Mouse (Mus musculus) erythroblast, adult 5-6 weeks (primary cell): ENCODE data around the gene Pitpnc1. TPM values are rescaled to one million over a fixed set of nuclear protein-coding genes. Genes with fewer than 3 reads are reported as not detected.
A peak's percentile ranks its signal among the peaks of the same experiment; 100 is the strongest.

Experiments used
- ATAC-seq: replicated peaks from 2 replicates; pipeline ENCODE4 v1.8.0; 2016; ENCODE audit warnings: moderate number of reproducible peaks, mild to moderate bottlenecking, moderate TSS enrichment, inconsistent platforms; ENCODE audit not compliant: poor library complexity, low FRiP score, severe bottlenecking
- total RNA-seq, 2 experiments: library from RNA; stranded (forward) in 1 of 2; stranded (reverse) in 1 of 2; fragments of 150-400 nt in 1 of 2; fragments of 200-764, 138-1000 nt in 1 of 2; gene quantifications; 2 replicates each; pipeline versions ENCODE4 v1.2.3 to v1.2.4; 2015 to 2017; ENCODE audit warnings: low replicate concordance in 2 of 2

The Pitpnc1 gene
- total RNA-seq, 2 experiments from 2014 or later = 9.8 to 14.4 TPM

- ATAC-seq = no peak
Measured at GRCm38 (mm10) chr11:107379089-107379845, 91.2 kb downstream of the Pitpnc1 start.

GRCm38 (mm10) chr11:107377326-107377725, 93.2 kb downstream of the Pitpnc1 start:
- ATAC-seq = no peak

GRCm38 (mm10) chr11:107376272-107376671, 94.2 kb downstream of the Pitpnc1 start:
- no peak for ATAC-seq

- ATAC-seq = no peak; the same call in 1 of the 2 replicates
Measured at GRCm38 (mm10) chr11:107375816-107376215, 94.7 kb downstream of the Pitpnc1 start.

- ATAC-seq = no peak
Measured at GRCm38 (mm10) chr11:107373569-107373968, 96.9 kb downstream of the Pitpnc1 start.

- ATAC-seq = no peak
Measured at GRCm38 (mm10) chr11:107373154-107373553, 97.3 kb downstream of the Pitpnc1 start.

GRCm38 (mm10) chr11:107372688-107373087, 97.8 kb downstream of the Pitpnc1 start:
- no peak for ATAC-seq

- no peak for ATAC-seq
Measured at GRCm38 (mm10) chr11:107370476-107370875, 100.0 kb downstream of the Pitpnc1 start.

- ATAC-seq = no peak
Measured at GRCm38 (mm10) chr11:107369661-107370060, 100.8 kb downstream of the Pitpnc1 start.

GRCm38 (mm10) chr11:107365938-107366712, 104.4 kb downstream of the Pitpnc1 start:
- no peak for ATAC-seq

GRCm38 (mm10) chr11:107358695-107359094, 111.8 kb downstream of the Pitpnc1 start:
- ATAC-seq = no peak

- no peak for ATAC-seq
Measured at GRCm38 (mm10) chr11:107356224-107356623, 114.3 kb downstream of the Pitpnc1 start.

GRCm38 (mm10) chr11:107355526-107355925, 115.0 kb downstream of the Pitpnc1 start:
- no peak for ATAC-seq

- no peak for ATAC-seq
Measured at GRCm38 (mm10) chr11:107354499-107355143, 115.9 kb downstream of the Pitpnc1 start.

- no peak for ATAC-seq
Measured at GRCm38 (mm10) chr11:107352596-107352995, 117.9 kb downstream of the Pitpnc1 start.

GRCm38 (mm10) chr11:107349756-107350155, 120.7 kb downstream of the Pitpnc1 start:
- no peak for ATAC-seq

- ATAC-seq = no peak
Measured at GRCm38 (mm10) chr11:107343031-107343430, 127.5 kb downstream of the Pitpnc1 start.

- ATAC-seq = peak; percentile 82
Measured at GRCm38 (mm10) chr11:107342432-107342831, 128.1 kb downstream of the Pitpnc1 start.

- peak; percentile 27; the same call in 1 of the 2 replicates for ATAC-seq
Measured at GRCm38 (mm10) chr11:107341293-107341692, 129.2 kb downstream of the Pitpnc1 start.

- ATAC-seq = no peak
Measured at GRCm38 (mm10) chr11:107340793-107341192, 129.7 kb downstream of the Pitpnc1 start.
